Mouse (Mus musculus) lung, embryonic 15.5 days (tissue): ENCODE measurements around the gene Pdxp. TPM values are rescaled to one million over a fixed set of nuclear protein-coding genes. Genes with fewer than 3 reads are reported as not detected.

ENCODE experiments used
- ATAC-seq: fragments of 200-750 bp; cut with Nextera tagmentation; 2 replicates; pipeline ENCODE4 v1.8.0; 2017; ENCODE audit warnings: moderate number of reproducible peaks, borderline replicate concordance; ENCODE audit not compliant: low FRiP score, low TSS enrichment; ENCODE audit errors: extremely low read depth
- H3K27ac ChIP-seq: fragments of 300-500 bp; sonication (generic); 2 replicates; pipeline ENCODE4 v1.5.1; 2015; ENCODE audit warnings: moderate library complexity, mild to moderate bottlenecking, inconsistent platforms
- H3K27me3 ChIP-seq: fragments of 300-500 bp; sonication (generic); 2 replicates; pipeline ENCODE4 v1.6.1; 2015; ENCODE audit warnings: inconsistent platforms
- H3K36me3 ChIP-seq: fragments of 300-500 bp; sonication (generic); 2 replicates; pipeline ENCODE4 v1.6.1; 2015; ENCODE audit warnings: inconsistent platforms
- H3K4me1 ChIP-seq: fragments of 300-500 bp; sonication (generic); 2 replicates; pipeline ENCODE4 v1.6.1; 2015; ENCODE audit warnings: inconsistent platforms
- H3K4me2 ChIP-seq: fragments of 300-500 bp; sonication (generic); 2 replicates; pipeline ENCODE4 v1.6.1; 2015; ENCODE audit warnings: inconsistent platforms, mild to moderate bottlenecking, moderate library complexity
- H3K4me3 ChIP-seq: fragments of 300-500 bp; sonication (generic); 2 replicates; pipeline ENCODE4 v1.5.1; 2015; ENCODE audit warnings: mild to moderate bottlenecking, inconsistent platforms
- H3K9ac ChIP-seq: fragments of 300-500 bp; sonication (generic); 2 replicates; pipeline ENCODE4 v1.6.1; 2015; ENCODE audit warnings: inconsistent platforms
- H3K9me3 ChIP-seq: fragments of 300-500 bp; sonication (generic); 2 replicates; pipeline ENCODE4 v1.6.1; 2016; ENCODE audit warnings: inconsistent platforms
- WGBS: fragments of 180-500 bp; shearing (Covaris S2); methylation state at CpG from one replicate; pipeline ENCODE4 v1.1.7; 2015; 5-methylcytosine and 5-hydroxymethylcytosine counted together
- microRNA-seq: library from miRNA; unstranded; fragments of <30 nt; microRNA quantifications from one replicate; pipeline ENCODE4, GENCODE M21; 2016
- polyA plus RNA-seq: library from polyadenylated mRNA; unstranded; fragments of >200 nt; fragmentation: Nextera tagmentation; extraction: Ambion mirVana; gene quantifications from 2 replicates; pipeline ENCODE4 v1.2.1, GENCODE M21; 2015

Gene Pdxp
- polyA plus RNA-seq, 1 experiment from 2014 or later, result 13.3 TPM

GRCm38 (mm10) chr15:78948152-78948725, 34.5 kb downstream of the Pdxp start:
- no peaks in the 10 kb centered on the region for H3K36me3 ChIP-seq
- no peaks in the 10 kb centered on the region for H3K9me3 ChIP-seq
- WGBS, result 4% methylated on average over 11 of the region's 11 CpGs
- H3K27ac ChIP-seq, result peak overlapping the region; percentile 24; the same call in 1 of the 2 replicates
- ATAC-seq, result 0 out of 2 replicates have a peak, but pooled peaks have one; percentile 25
- peak overlapping the region; percentile 53 for H3K9ac ChIP-seq
- peak overlapping the region; percentile 49 for H3K4me3 ChIP-seq
- peaks cover 11% of the 10 kb centered on the region; the same call in 1 of the 2 replicates for H3K27me3 ChIP-seq
- H3K4me1 ChIP-seq, result peaks cover 14% of the 10 kb centered on the region
- H3K4me2 ChIP-seq, result peak overlapping the region; percentile 91

GRCm38 (mm10) chr15:78948883-78949282, 35.2 kb downstream of the Pdxp start:
- Histone ChIP-seq H3K9me3 (no peaks in the 10 kb centered on the region), H3K27ac (no peak overlapping the region), H3K27me3 (peaks cover 11% of the 10 kb centered on the region; the same call in 1 of the 2 replicates), H3K9ac (no peak overlapping the region), H3K36me3 (no peaks in the 10 kb centered on the region), H3K4me1 (peaks cover 14% of the 10 kb centered on the region), H3K4me2 (no peak overlapping the region), H3K4me3 (no peak overlapping the region)
- ATAC-seq, result no peak
- 96% methylated on average over 3 of the region's 3 CpGs for WGBS

- Histone ChIP-seq H3K27me3 (no peaks in the 10 kb centered on the region), H3K4me1 (no peaks in the 10 kb centered on the region; the same call in 1 of the 2 replicates), H3K9me3 (no peaks in the 10 kb centered on the region), H3K9ac (no peak overlapping the region), H3K36me3 (no peaks in the 10 kb centered on the region), H3K27ac (no peak overlapping the region), H3K4me2 (no peak overlapping the region), H3K4me3 (no peak overlapping the region)
- WGBS, result 73% methylated on average over 3 of the region's 3 CpGs
- no peak for ATAC-seq
Observed at GRCm38 (mm10) chr15:78955663-78956062, 41.9 kb downstream of the Pdxp start.

GRCm38 (mm10) chr15:78956351-78956750, 42.6 kb downstream of the Pdxp start:
- Histone ChIP-seq H3K9me3 (no peaks in the 10 kb centered on the region), H3K9ac (no peak overlapping the region), H3K4me2 (no peak overlapping the region), H3K27me3 (no peaks in the 10 kb centered on the region), H3K4me3 (no peak overlapping the region), H3K36me3 (no peaks in the 10 kb centered on the region), H3K4me1 (no peaks in the 10 kb centered on the region; the same call in 1 of the 2 replicates), H3K27ac (no peak overlapping the region)
- no peak for ATAC-seq
- 65% methylated on average over 4 of the region's 4 CpGs for WGBS

- no peaks in the 10 kb centered on the region; the same call in 1 of the 2 replicates for H3K4me1 ChIP-seq
- H3K4me3 ChIP-seq, result no peak overlapping the region
- H3K27ac ChIP-seq, result no peak overlapping the region
- 40% methylated on average over 15 of the region's 15 CpGs for WGBS
- H3K27me3 ChIP-seq, result no peaks in the 10 kb centered on the region
- no peaks in the 10 kb centered on the region for H3K36me3 ChIP-seq
- H3K9ac ChIP-seq, result no peak overlapping the region
- H3K4me2 ChIP-seq, result no peak overlapping the region
- ATAC-seq, result no peak
- no peaks in the 10 kb centered on the region for H3K9me3 ChIP-seq
Observed at GRCm38 (mm10) chr15:78957021-78957420, 43.3 kb downstream of the Pdxp start.

GRCm38 (mm10) chr15:78959537-78959936, 45.8 kb downstream of the Pdxp start:
- no peaks in the 10 kb centered on the region for H3K27me3 ChIP-seq
- 78% methylated on average over 11 of the region's 11 CpGs for WGBS
- no peaks in the 10 kb centered on the region for H3K9me3 ChIP-seq
- no peak overlapping the region for H3K9ac ChIP-seq
- H3K36me3 ChIP-seq, result no peaks in the 10 kb centered on the region
- no peak for ATAC-seq
- no peak overlapping the region for H3K4me3 ChIP-seq
- H3K4me1 ChIP-seq, result no peaks in the 10 kb centered on the region; the same call in 1 of the 2 replicates
- no peak overlapping the region for H3K4me2 ChIP-seq
- no peak overlapping the region for H3K27ac ChIP-seq

GRCm38 (mm10) chr15:78960088-78960487, 46.4 kb downstream of the Pdxp start:
- no peaks in the 10 kb centered on the region for H3K27me3 ChIP-seq
- no peaks in the 10 kb centered on the region for H3K9me3 ChIP-seq
- H3K27ac ChIP-seq, result no peak overlapping the region
- 74% methylated on average over 4 of the region's 4 CpGs for WGBS
- H3K4me3 ChIP-seq, result no peak overlapping the region
- H3K4me2 ChIP-seq, result no peak overlapping the region
- ATAC-seq, result no peak
- H3K4me1 ChIP-seq, result no peaks in the 10 kb centered on the region; the same call in 1 of the 2 replicates
- H3K9ac ChIP-seq, result no peak overlapping the region
- no peaks in the 10 kb centered on the region for H3K36me3 ChIP-seq

- peak; percentile 55; the same call in 1 of the 2 replicates for ATAC-seq
- 20% methylated on average over 2 of the region's 2 CpGs for WGBS
- H3K9ac ChIP-seq, result no peak overlapping the region
- no peaks in the 10 kb centered on the region for H3K27me3 ChIP-seq
- no peak overlapping the region for H3K4me3 ChIP-seq
- no peak overlapping the region for H3K27ac ChIP-seq
- no peak overlapping the region for H3K4me2 ChIP-seq
- H3K36me3 ChIP-seq, result no peaks in the 10 kb centered on the region
- H3K4me1 ChIP-seq, result no peaks in the 10 kb centered on the region
- H3K9me3 ChIP-seq, result no peaks in the 10 kb centered on the region
Observed at GRCm38 (mm10) chr15:78962885-78963284, 49.2 kb downstream of the Pdxp start.

Small RNA genes lying within 50 kb of the gene (microRNA-seq; reads per million reads assigned to microRNA genes)
- not detected for gene Mir6955

Other genes starting within 250 kb of the Pdxp start
- 0.06 and 0.08 TPM in 2 replicates for gene Elfn2, start 195.1 kb upstream of the Pdxp start, polyA plus RNA-seq
- gene Mfng, start 140.4 kb upstream of the Pdxp start, polyA plus RNA-seq, result 42.1 and 45.0 TPM in 2 replicates
- 7.1 and 7.6 TPM in 2 replicates for gene Card10, start 110.9 kb upstream of the Pdxp start, polyA plus RNA-seq
- 105 and 109 TPM in 2 replicates for gene Cdc42ep1, start 71.3 kb upstream of the Pdxp start, polyA plus RNA-seq
- 0.69 and 0.72 TPM in 2 replicates for gene Lgals2, start 58.4 kb upstream of the Pdxp start, polyA plus RNA-seq
- 54.0 and 56.2 TPM in 2 replicates for gene Gga1, start 36.7 kb upstream of the Pdxp start, polyA plus RNA-seq
- gene Gm49510, start 14.3 kb upstream of the Pdxp start, polyA plus RNA-seq, result 0.18 and 0.60 TPM in 2 replicates
- gene Sh3bp1, start 14.2 kb upstream of the Pdxp start, polyA plus RNA-seq, result 31.9 and 35.5 TPM in 2 replicates
- gene Lgals1, start 12.8 kb downstream of the Pdxp start, polyA plus RNA-seq, result 804 and 851 TPM in 2 replicates
- 46.9 and 47.8 TPM in 2 replicates for gene Nol12, start 21.0 kb downstream of the Pdxp start, polyA plus RNA-seq
- 39.2 and 44.9 TPM in 2 replicates for gene Triobp, start 33.8 kb downstream of the Pdxp start, polyA plus RNA-seq
- 560 and 562 TPM in 2 replicates for gene H1f0, start 114.5 kb downstream of the Pdxp start, polyA plus RNA-seq
- gene Galr3, start 128.0 kb downstream of the Pdxp start, polyA plus RNA-seq, result not detected in 2 replicates
- gene Ankrd54, start 149.0 kb downstream of the Pdxp start, polyA plus RNA-seq, result 57.0 and 61.0 TPM in 2 replicates
- 223 and 225 TPM in 2 replicates for gene Eif3l, start 161.3 kb downstream of the Pdxp start, polyA plus RNA-seq
- 7.5 and 8.8 TPM in 2 replicates for gene Micall1, start 195.0 kb downstream of the Pdxp start, polyA plus RNA-seq
- 240 and 281 TPM in 2 replicates for gene Polr2f, start 227.1 kb downstream of the Pdxp start, polyA plus RNA-seq
- gene 1700088E04Rik, start 227.3 kb downstream of the Pdxp start, polyA plus RNA-seq, result 9.9 and 10.8 TPM in 2 replicates